Mouse (Mus musculus) midbrain, postnatal 0 days (tissue): ENCODE measurements around the gene Arf1. TPM values are rescaled to one million over a fixed set of nuclear protein-coding genes. Genes with fewer than 3 reads are reported as not detected.
A peak's percentile ranks its signal among the peaks of the same experiment; 100 is the strongest.

Source experiments
- ATAC-seq: fragments of 200-750 bp; cut with Nextera tagmentation; 2 replicates; pipeline ENCODE4 v1.8.0; 2017; ENCODE audit warnings: moderate number of reproducible peaks, mild to moderate bottlenecking, moderate TSS enrichment, moderate library complexity; ENCODE audit not compliant: low FRiP score
- DNase-seq: peaks from one replicate; pipeline ENCODE4 v3.0.0-alpha.2; 2015; ENCODE audit warnings: low spot score
- H3K27ac ChIP-seq: fragments of 300-500 bp; sonication (generic); 2 replicates; pipeline ENCODE4 v1.5.1; 2014; ENCODE audit warnings: low read depth, mild to moderate bottlenecking, low read length, mixed read lengths
- H3K27me3 ChIP-seq: fragments of 300-500 bp; sonication (generic); 2 replicates; pipeline ENCODE4 v1.6.1; 2014; ENCODE audit warnings: low read length, control low read depth, mixed read lengths; ENCODE audit not compliant: insufficient read depth
- H3K36me3 ChIP-seq: fragments of 300-500 bp; sonication (generic); 2 replicates; pipeline ENCODE4 v1.6.1; 2014; ENCODE audit warnings: low read length, control low read depth, mixed read lengths; ENCODE audit not compliant: insufficient read depth
- H3K4me1 ChIP-seq: fragments of 300-500 bp; sonication (generic); 2 replicates; pipeline ENCODE4 v1.6.1; 2014; ENCODE audit warnings: mild to moderate bottlenecking, control low read depth, antibody characterized with exemption, low read length, mixed read lengths; ENCODE audit not compliant: insufficient read depth
- H3K4me2 ChIP-seq: fragments of 300-500 bp; sonication (generic); 2 replicates; pipeline ENCODE4 v1.6.1; 2014; ENCODE audit warnings: low read depth, mild to moderate bottlenecking, low read length, mixed read lengths; ENCODE audit not compliant: poor library complexity, severe bottlenecking
- H3K4me3 ChIP-seq: fragments of 300-500 bp; sonication (generic); 2 replicates; pipeline ENCODE4 v1.5.1; 2014; ENCODE audit warnings: low read depth, mild to moderate bottlenecking, low read length, moderate library complexity
- H3K9ac ChIP-seq: fragments of 300-500 bp; sonication (generic); replicated peaks from 2 replicates; pipeline ENCODE4 v1.6.1; 2014; ENCODE audit warnings: mild to moderate bottlenecking, low read length, moderate library complexity, mixed read lengths; ENCODE audit not compliant: poor library complexity, severe bottlenecking
- H3K9me3 ChIP-seq: fragments of 300-500 bp; sonication (generic); 2 replicates; pipeline ENCODE4 v1.6.1; 2016; ENCODE audit warnings: low read length, control low read depth
- CTCF ChIP-seq: IDR thresholded peaks from 2 replicates; pipeline ENCODE4 v1.5.1; 2016; ENCODE audit warnings: antibody characterized with exemption, mild to moderate bottlenecking
- WGBS: fragments of 180-500 bp; shearing (Covaris S2); extraction: QIAGEN DNeasy Blood & Tissue Kit; methylation state at CpG from one replicate; pipeline ENCODE4 v1.1.7; 2014; 5-methylcytosine and 5-hydroxymethylcytosine counted together
- polyA plus RNA-seq: library from polyadenylated mRNA; unstranded; fragments of >200 nt; fragmentation: Nextera tagmentation; extraction: Ambion mirVana; gene quantifications from 2 replicates; pipeline ENCODE4 v1.2.1, GENCODE M21; 2015
- total RNA-seq: library from RNA; depleted of rRNA; stranded (reverse); fragments of >200 nt; gene quantifications from 2 replicates; pipeline ENCODE4 v1.2.3, GENCODE M21; 2014

The Arf1 gene
- total and polyA plus RNA-seq, 2 experiments from 2014 or later = 409 to 626 TPM

DNA sequence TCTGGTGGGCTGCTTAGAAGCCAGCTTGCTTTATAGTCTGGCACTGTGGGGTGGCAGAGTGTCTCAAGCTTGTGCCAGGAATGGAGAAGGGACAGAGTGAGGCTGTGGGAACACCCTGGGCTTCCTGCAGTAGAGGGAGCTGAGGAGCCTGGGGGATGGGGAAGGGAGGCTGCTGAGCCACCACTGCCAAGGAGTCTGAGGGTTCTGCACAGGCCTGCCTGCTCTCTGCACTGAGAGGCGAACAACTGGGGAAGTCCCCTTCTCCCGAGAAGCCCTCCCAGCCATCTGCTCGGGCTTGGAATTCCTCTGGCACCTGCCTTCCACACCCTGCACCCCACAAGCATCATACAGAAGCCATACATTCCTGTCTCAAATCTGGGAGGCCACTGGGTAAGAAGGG, 13.8 kb upstream of the Arf1 start:
- no peaks in the 10 kb centered on the region for H3K36me3 ChIP-seq
- H3K9me3 ChIP-seq = no peaks in the 10 kb centered on the region
- H3K27ac ChIP-seq = no peak overlapping the region
- 38% methylated on average over 3 of the region's 3 CpGs for WGBS
- no peaks in the 10 kb centered on the region for H3K4me1 ChIP-seq
- H3K9ac ChIP-seq = no peak overlapping the region
- no peaks in the 10 kb centered on the region for H3K27me3 ChIP-seq
- H3K4me3 ChIP-seq = no peak overlapping the region
- ATAC-seq (no peak), DNase-seq (no peak)
- no peak for TF ChIP-seq CTCF
- no peak overlapping the region for H3K4me2 ChIP-seq

DNA sequence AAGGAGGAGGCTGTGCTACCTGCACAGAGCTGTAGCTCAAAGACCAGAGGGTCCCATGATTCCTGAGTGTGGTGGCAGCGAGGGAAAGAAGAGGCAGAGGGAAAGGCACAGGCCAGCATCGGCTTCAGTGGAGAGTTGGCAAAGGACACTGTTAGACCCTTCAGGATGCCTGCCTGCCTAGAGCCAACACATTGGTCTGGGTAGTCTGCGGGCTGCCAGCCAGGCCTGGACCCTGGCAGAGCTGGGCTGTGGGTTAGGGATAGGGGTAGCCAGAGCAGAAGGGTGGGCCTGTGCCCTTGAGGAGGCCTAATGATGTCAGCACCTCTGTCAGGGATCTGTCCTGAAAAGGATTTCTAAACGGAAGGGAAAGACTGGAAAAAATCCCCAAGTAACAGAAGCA, 11.7 kb upstream of the Arf1 start:
- WGBS = 72% methylated on average over 4 of the region's 4 CpGs
- H3K4me1 ChIP-seq = no peaks in the 10 kb centered on the region
- no peak for TF ChIP-seq CTCF
- DNase-seq (no peak), ATAC-seq (no peak)
- no peaks in the 10 kb centered on the region for H3K27me3 ChIP-seq
- H3K9ac ChIP-seq = no peak overlapping the region
- no peak overlapping the region for H3K27ac ChIP-seq
- H3K9me3 ChIP-seq = no peaks in the 10 kb centered on the region
- no peak overlapping the region for H3K4me2 ChIP-seq
- H3K4me3 ChIP-seq = no peak overlapping the region
- H3K36me3 ChIP-seq = no peaks in the 10 kb centered on the region

DNA sequence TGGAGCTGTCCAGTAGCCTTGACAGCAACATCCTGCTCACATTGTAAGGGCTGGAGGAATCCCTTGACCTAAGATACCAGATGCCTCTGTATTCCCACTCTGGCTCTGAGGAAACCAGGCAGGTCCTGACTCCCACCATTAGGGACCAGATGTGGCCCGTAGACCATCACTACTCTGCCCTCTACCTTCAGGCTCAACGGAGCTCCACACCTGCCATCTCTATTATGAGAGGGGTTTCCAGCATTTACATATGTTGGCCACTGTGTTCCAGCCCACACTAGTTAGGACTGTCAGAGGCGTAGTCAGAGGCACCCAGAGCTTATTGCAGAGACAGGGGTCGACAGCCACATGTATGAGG, 11.3 kb upstream of the Arf1 start:
- Histone ChIP-seq H3K27ac (no peak overlapping the region), H3K9me3 (no peaks in the 10 kb centered on the region), H3K4me1 (no peaks in the 10 kb centered on the region), H3K27me3 (no peaks in the 10 kb centered on the region), H3K36me3 (no peaks in the 10 kb centered on the region), H3K4me3 (no peak overlapping the region), H3K4me2 (no peak overlapping the region), H3K9ac (no peak overlapping the region)
- TF ChIP-seq CTCF = no peak
- 52% methylated on average over 4 of the region's 4 CpGs for WGBS
- ATAC-seq = no peak
- DNase-seq = no peak

DNA sequence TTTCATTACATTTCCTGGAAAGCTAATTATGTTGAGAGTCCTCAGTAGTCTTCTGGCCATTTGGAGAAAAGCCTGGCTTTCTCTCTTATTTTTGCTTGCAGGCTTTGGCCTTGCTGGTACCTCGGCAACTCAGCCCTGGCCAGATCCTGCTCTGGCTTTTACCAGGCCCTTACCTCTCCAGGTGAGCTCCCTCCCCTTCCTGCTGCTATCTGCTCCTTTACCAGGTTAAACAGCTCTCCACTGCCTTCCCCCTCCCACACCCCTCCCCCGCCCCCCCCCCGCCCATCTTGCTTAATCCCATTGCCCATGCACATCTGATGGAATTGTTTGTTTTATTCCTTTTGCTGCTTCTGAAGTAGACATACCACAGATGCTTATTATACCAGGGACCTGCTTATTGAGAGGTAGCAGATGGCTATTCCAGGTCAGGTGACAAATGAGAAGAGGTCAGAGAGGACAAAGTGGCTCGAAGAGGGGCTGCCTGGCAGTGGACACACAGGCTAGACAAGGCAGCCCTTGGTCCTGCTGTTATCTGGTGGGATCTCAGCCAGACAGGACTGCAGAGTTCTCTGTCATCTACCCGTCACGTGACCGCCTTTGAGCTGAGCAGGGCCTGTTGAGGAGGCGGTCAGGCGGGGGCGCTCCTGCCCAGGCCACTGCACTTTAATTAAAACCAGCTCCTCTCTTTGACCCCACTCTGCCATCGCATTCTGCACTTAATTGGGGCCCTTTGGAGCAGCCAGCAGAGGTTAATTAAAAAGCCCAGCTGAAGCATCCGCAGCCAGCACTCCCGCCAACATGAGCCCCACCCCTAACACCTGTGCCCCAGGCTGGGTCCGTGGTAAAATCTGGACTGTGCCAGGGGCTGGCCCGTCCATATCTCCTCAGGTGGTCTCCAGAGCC, 10.7 kb upstream of the Arf1 start:
- TF ChIP-seq CTCF = peak; percentile 63
- 1% methylated on average over 14 of the region's 15 CpGs for WGBS
- DNase-seq (peak; percentile 85), ATAC-seq (peak; percentile 75)
- Histone ChIP-seq H3K27me3 (no peaks in the 10 kb centered on the region), H3K4me1 (no peaks in the 10 kb centered on the region), H3K9ac (0 out of 2 replicates have a peak overlapping the region, but pooled peaks have one; percentile 29), H3K4me3 (no peak overlapping the region), H3K4me2 (no peak overlapping the region), H3K9me3 (no peaks in the 10 kb centered on the region), H3K36me3 (no peaks in the 10 kb centered on the region), H3K27ac (no peak overlapping the region)

DNA sequence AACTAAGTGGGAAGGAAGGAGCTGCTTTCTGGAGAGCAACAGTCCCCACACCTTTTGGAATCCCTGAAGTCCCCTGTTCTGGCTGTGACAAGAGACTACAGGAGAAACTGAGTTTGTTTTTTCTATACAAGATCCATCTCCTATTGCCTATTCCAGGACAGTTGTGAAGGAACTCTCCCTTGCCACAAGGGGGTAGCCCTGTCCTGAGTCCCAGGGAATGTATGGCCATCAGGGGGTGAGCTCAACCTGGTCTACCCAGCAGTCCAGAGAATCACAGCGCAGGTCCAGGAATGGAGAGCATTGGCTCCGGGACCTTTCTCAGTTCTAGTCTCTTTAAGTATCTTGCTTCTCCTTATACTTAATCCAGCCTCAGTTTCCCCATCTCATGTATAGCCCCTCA, 4.7 kb upstream of the Arf1 start:
- Histone ChIP-seq H3K36me3 (no peaks in the 10 kb centered on the region), H3K9me3 (no peaks in the 10 kb centered on the region), H3K4me1 (no peaks in the 10 kb centered on the region), H3K4me3 (no peak overlapping the region), H3K9ac (no peak overlapping the region), H3K27ac (no peak overlapping the region), H3K27me3 (no peaks in the 10 kb centered on the region), H3K4me2 (no peak overlapping the region)
- peak; percentile 41 for TF ChIP-seq CTCF
- no peak for ATAC-seq
- WGBS = 54% methylated on average over 2 of the region's 2 CpGs
- DNase-seq = no peak

DNA sequence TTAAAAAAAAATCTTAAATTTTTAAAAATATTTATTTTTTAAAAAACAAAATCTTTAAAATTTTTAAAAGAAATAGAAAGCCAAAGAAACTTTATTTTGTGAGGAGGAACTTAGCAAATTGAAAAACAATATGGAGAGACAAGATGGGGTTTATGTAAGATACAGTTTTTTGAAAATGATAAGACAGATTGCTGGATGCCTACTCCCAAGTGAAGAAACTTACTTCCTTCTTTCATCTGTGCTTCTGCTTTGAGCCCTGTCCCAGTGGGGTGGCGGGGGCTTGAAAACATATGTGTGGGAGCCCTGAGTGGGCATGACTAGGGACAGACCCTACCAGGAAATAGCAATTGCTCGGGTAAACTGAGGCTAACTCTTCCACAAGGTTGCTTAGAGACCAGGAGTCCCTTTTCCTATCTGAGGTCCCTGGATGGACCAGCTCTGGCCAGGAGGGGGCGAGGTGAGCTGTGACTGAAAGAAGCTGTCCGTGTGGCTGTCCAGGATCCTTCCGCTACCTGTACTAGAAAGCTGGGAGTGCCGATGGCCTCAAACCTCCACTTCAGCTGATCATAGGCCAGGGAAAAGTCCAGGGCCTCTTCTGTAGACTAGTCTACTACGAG, 2.2 kb upstream of the Arf1 start:
- WGBS = 11% methylated on average over 7 of the region's 7 CpGs
- Histone ChIP-seq H3K36me3 (no peaks in the 10 kb centered on the region), H3K27ac (no peak overlapping the region), H3K4me1 (peaks cover 9% of the 10 kb centered on the region), H3K4me2 (no peak overlapping the region), H3K4me3 (no peak overlapping the region), H3K9me3 (no peaks in the 10 kb centered on the region), H3K27me3 (no peaks in the 10 kb centered on the region), H3K9ac (no peak overlapping the region)
- ATAC-seq = no peak
- peak; percentile 74 for TF ChIP-seq CTCF
- peak; percentile 59 for DNase-seq
